Mouse (Mus musculus) retina, postnatal 7 days (tissue): Measurements from ENCODE around the gene Fbxo47.
"Not testable (repeated sequence)": the region's sequence is repeated elsewhere in the genome, so short reads cannot be mapped to it uniquely, and the experiment has no call there.

Source experiments
- DNase-seq: peaks from one replicate; pipeline ENCODE4 v3.0.0-alpha.2; 2012; ENCODE audit warnings: low read depth, low spot score

The Fbxo47 gene

GRCm38 (mm10) chr11:97880362-97880761 lies 3.6 kb downstream of the Fbxo47 start:
- DNase-seq, result no peak

- DNase-seq, result no peak
Measured at GRCm38 (mm10) chr11:97877341-97877740, 6.6 kb downstream of the Fbxo47 start.

- no peak for DNase-seq
Measured at GRCm38 (mm10) chr11:97874396-97874795, 9.6 kb downstream of the Fbxo47 start.

GRCm38 (mm10) chr11:97872378-97872777 lies 11.6 kb downstream of the Fbxo47 start:
- DNase-seq, result not testable (repeated sequence)

GRCm38 (mm10) chr11:97867591-97867990 lies 16.4 kb downstream of the Fbxo47 start:
- DNase-seq, result no peak

GRCm38 (mm10) chr11:97866091-97866888 lies 17.7 kb downstream of the Fbxo47 start:
- DNase-seq, result no peak

GRCm38 (mm10) chr11:97865421-97865820 lies 18.5 kb downstream of the Fbxo47 start:
- no peak for DNase-seq

- DNase-seq, result no peak
Measured at GRCm38 (mm10) chr11:97862148-97862547, 21.8 kb downstream of the Fbxo47 start.

GRCm38 (mm10) chr11:97855473-97855872 lies 28.5 kb downstream of the Fbxo47 start:
- DNase-seq, result no peak

GRCm38 (mm10) chr11:97851601-97852000 lies 32.4 kb downstream of the Fbxo47 start:
- DNase-seq, result no peak

GRCm38 (mm10) chr11:97850367-97850766 lies 33.6 kb downstream of the Fbxo47 start:
- no peak for DNase-seq

- DNase-seq, result no peak
Measured at GRCm38 (mm10) chr11:97842001-97842400, 42.0 kb downstream of the Fbxo47 start.

GRCm38 (mm10) chr11:97840991-97841661 lies 42.8 kb downstream of the Fbxo47 start:
- DNase-seq, result no peak

- DNase-seq, result no peak
Measured at GRCm38 (mm10) chr11:97840539-97840954, 43.4 kb downstream of the Fbxo47 start, which contains the start of gene B230217C12Rik. Gene B230217C12Rik, plus strand, starts transcription at chr11:97840780.

- DNase-seq, result no peak
Measured at GRCm38 (mm10) chr11:97840135-97840490, 43.8 kb downstream of the Fbxo47 start.

- no peak for DNase-seq
Measured at GRCm38 (mm10) chr11:97839441-97840134, 44.4 kb downstream of the Fbxo47 start.

GRCm38 (mm10) chr11:97838779-97839440 lies 45.0 kb downstream of the Fbxo47 start:
- DNase-seq, result no peak

GRCm38 (mm10) chr11:97837641-97838149 lies 46.3 kb downstream of the Fbxo47 start:
- no peak for DNase-seq

GRCm38 (mm10) chr11:97837051-97837450 lies 46.9 kb downstream of the Fbxo47 start:
- DNase-seq, result not testable (repeated sequence)

- DNase-seq, result no peak
Measured at GRCm38 (mm10) chr11:97836541-97836940, 47.4 kb downstream of the Fbxo47 start.

- no peak for DNase-seq
Measured at GRCm38 (mm10) chr11:97833352-97833751, 50.6 kb downstream of the Fbxo47 start.

- no peak for DNase-seq
Measured at GRCm38 (mm10) chr11:97832001-97832400, 52.0 kb downstream of the Fbxo47 start.
